Comparison of ENCODE assay signal across 9 mouse cellular contexts in genomic region chr5:77061372-77062038, GRCm38 (mm10). TPM values are rescaled to one million over a fixed set of nuclear protein-coding genes. Genes with fewer than 3 reads are reported as not detected.
DNase-seq lines count a peak whose midpoint lies in the region; ATAC-seq and TF ChIP-seq lines count a peak whose summit lies in the region.
"Had no signal": no experiment of that assay in that cellular context is flagged by ENCODE, and none has a peak within 500 bp of the region (broad histone marks: within the 10 kb centered on the region; RNA-seq: fewer than 3 reads in every experiment).

No protein-coding gene starts in this region.

- peak; percentile 42 for DNase-seq in ovary, postnatal 10 days (ENCODE audit: low spot score)
- no peak for DNase-seq in ovary, adult 18-20 months (ENCODE audit: low spot score)
- DNase-seq in cerebellum, postnatal 25 days = peak; percentile 52 to 69
- peak; percentile 40 to 65 for DNase-seq in gastrocnemius, postnatal 36 days
- DNase-seq in liver, adult 2 months (ENCODE audit: extremely low read depth, low read depth, low spot score) = no peak
- peak; percentile 34 for DNase-seq in thymus, postnatal 0 days (ENCODE audit: low spot score)

- WGBS in kidney, embryonic 15.5 days = 42% methylated on average over 17 of the region's 17 CpGs
- WGBS in liver, adult 2 months = 32% methylated on average over 17 of the region's 17 CpGs
- 35% methylated on average over 17 of the region's 17 CpGs for WGBS in neural tube, embryonic 15.5 days

- H3K4me2 ChIP-seq in kidney, embryonic 15.5 days = peak overlapping the region; percentile 27
- peak overlapping the region; percentile 23; the same call in 1 of the 2 replicates for H3K4me2 ChIP-seq in neural tube, embryonic 15.5 days

- H3K79me2 ChIP-seq in liver, adult 2 months (ENCODE audit: control insufficient read depth, insufficient read depth, low read length) = no peaks in the 10 kb centered on the region

- intact Hi-C loops in gastrocnemius, postnatal 36 days (cut with DNase I) = loop anchor here (5.0 kb wide), 1 partner anchor 59 kb away; the partner anchor contains the start of gene Arl9

- no peak overlapping the region for H3K27ac ChIP-seq in kidney, embryonic 15.5 days
- no peak overlapping the region for H3K27ac ChIP-seq in liver, adult 2 months (replicated peaks; ENCODE audit: insufficient read depth, low read depth, low read length)
- H3K27ac ChIP-seq in neural tube, embryonic 15.5 days (replicated peaks) = no peak overlapping the region

- H3K27me3 ChIP-seq in kidney, embryonic 15.5 days = no peaks in the 10 kb centered on the region
- no peaks in the 10 kb centered on the region for H3K27me3 ChIP-seq in liver, adult 2 months (ENCODE audit: control insufficient read depth, insufficient read depth, low read length)
- no peaks in the 10 kb centered on the region for H3K27me3 ChIP-seq in neural tube, embryonic 15.5 days (replicated peaks)

- H3K36me3 ChIP-seq in kidney, embryonic 15.5 days = no peaks in the 10 kb centered on the region
- H3K36me3 ChIP-seq in liver, adult 2 months (ENCODE audit: control insufficient read depth, insufficient read depth, low read length) = no peaks in the 10 kb centered on the region
- no peaks in the 10 kb centered on the region for H3K36me3 ChIP-seq in neural tube, embryonic 15.5 days

- H3K4me1 ChIP-seq in kidney, embryonic 15.5 days = peaks cover 4% of the 10 kb centered on the region; the same call in 1 of the 2 replicates
- H3K4me1 ChIP-seq in liver, adult 2 months (ENCODE audit: control insufficient read depth, insufficient read depth, low read length) = no peaks in the 10 kb centered on the region
- H3K4me1 ChIP-seq in neural tube, embryonic 15.5 days = no peaks in the 10 kb centered on the region

- no peak overlapping the region for H3K4me3 ChIP-seq in kidney, embryonic 15.5 days (replicated peaks)
- no peak overlapping the region; the same call in 1 of the 2 replicates for H3K4me3 ChIP-seq in liver, adult 2 months (ENCODE audit: insufficient read depth, low read depth, low read length)
- H3K4me3 ChIP-seq in neural tube, embryonic 15.5 days (replicated peaks) = no peak overlapping the region
- H3K4me3 ChIP-seq: erythroblast, embryonic 14.5 days had no signal

- no peaks in the 10 kb centered on the region for H3K9me3 ChIP-seq in kidney, embryonic 15.5 days (replicated peaks)
- H3K9me3 ChIP-seq in neural tube, embryonic 15.5 days (replicated peaks) = no peaks in the 10 kb centered on the region

- 0 out of 2 replicates have a peak, but pooled peaks have one; percentile 18 for ATAC-seq in kidney, embryonic 15.5 days (replicated peaks; ENCODE audit: low FRiP score)
- ATAC-seq in neural tube, embryonic 15.5 days (ENCODE audit: low FRiP score) = no peak

- peak; percentile 91 for TF ChIP-seq CTCF in liver, adult 2 months (IDR thresholded peaks at IDR 0.05; ENCODE audit: low read depth, low read length)

- TF ChIP-seq POLR2A in liver, adult 2 months (IDR thresholded peaks at IDR 0.05; ENCODE audit: extremely low read depth, insufficient read depth, low read length) = no peak

- H3K9ac ChIP-seq in kidney, embryonic 15.5 days = no peak overlapping the region
- no peak overlapping the region for H3K9ac ChIP-seq in liver, adult 2 months (ENCODE audit: low read depth, low read length)
- no peak overlapping the region for H3K9ac ChIP-seq in neural tube, embryonic 15.5 days (replicated peaks)

RNA-seq across cellular contexts. Expression of gene Thegl, which starts 45.7 kb away (rescaled TPM):
- total RNA-seq in gastrocnemius, postnatal 36 days (2021) = not detected
- not detected in 2 replicates for polyA plus RNA-seq in kidney, embryonic 15.5 days (2015; fragmentation: Nextera tagmentation; extraction: Ambion mirVana)
- not detected in 2 replicates for total RNA-seq in liver, adult 2 months (2014; rRNA removed)
- not detected in 2 replicates for polyA plus RNA-seq in liver, adult 2 months (2012; rRNA removed)
- polyA plus RNA-seq in neural tube, embryonic 15.5 days (2015; fragmentation: Nextera tagmentation; extraction: Ambion mirVana) = 0.60 and 0.75 TPM in 2 replicates
- polyA plus RNA-seq in thymus, postnatal 0 days (2015; fragmentation: Nextera tagmentation; extraction: Ambion mirVana) = 0.10 TPM in 1 of 2 replicates, not detected in the other
- polyA plus RNA-seq: erythroblast, embryonic 14.5 days had no signal

RNA-seq across cellular contexts. Expression of gene Hopx, which starts 53.4 kb away (rescaled TPM):
- total RNA-seq in gastrocnemius, postnatal 36 days (2021) = 1 to 10 TPM; 3.1 to 3.6 TPM
- 1.0 and 1.7 TPM in 2 replicates for polyA plus RNA-seq in kidney, embryonic 15.5 days (2015; fragmentation: Nextera tagmentation; extraction: Ambion mirVana)
- 42.7 and 77.2 TPM in 2 replicates for total RNA-seq in liver, adult 2 months (2014; rRNA removed)
- 84.9 and 92.3 TPM in 2 replicates for polyA plus RNA-seq in liver, adult 2 months (2012; rRNA removed)
- polyA plus RNA-seq in neural tube, embryonic 15.5 days (2015; fragmentation: Nextera tagmentation; extraction: Ambion mirVana) = 10.9 and 12.2 TPM in 2 replicates
- polyA plus RNA-seq in thymus, postnatal 0 days (2015; fragmentation: Nextera tagmentation; extraction: Ambion mirVana) = 0.59 and 0.77 TPM in 2 replicates

RNA-seq across cellular contexts. Expression of gene Arl9, which starts 57.6 kb away (rescaled TPM):
- total RNA-seq in gastrocnemius, postnatal 36 days (2021) = not detected
- polyA plus RNA-seq in kidney, embryonic 15.5 days (2015; fragmentation: Nextera tagmentation; extraction: Ambion mirVana) = 0.44 TPM in 1 of 2 replicates, not detected in the other
- not detected in 2 replicates for total RNA-seq in liver, adult 2 months (2014; rRNA removed)
- polyA plus RNA-seq in liver, adult 2 months (2012; rRNA removed) = 0.33 TPM in 1 of 2 replicates, not detected in the other
- polyA plus RNA-seq in neural tube, embryonic 15.5 days (2015; fragmentation: Nextera tagmentation; extraction: Ambion mirVana) = 0.42 TPM in 1 of 2 replicates, not detected in the other
- polyA plus RNA-seq in thymus, postnatal 0 days (2015; fragmentation: Nextera tagmentation; extraction: Ambion mirVana) = 0.26 TPM in 1 of 2 replicates, not detected in the other
- polyA plus RNA-seq: erythroblast, embryonic 14.5 days had no signal

Comparison
In these comparisons a context has a peak if more than half of its experiments do, and no peak if none do; other contexts are left out.
1. DNase-seq: peak in ovary, postnatal 10 days (single experiment), cerebellum, postnatal 25 days (2 of 2), gastrocnemius, postnatal 36 days (2 of 2) and thymus, postnatal 0 days (single experiment); none in ovary, adult 18-20 months (single experiment) and liver, adult 2 months (single experiment).